Mouse (Mus musculus) telencephalon, adult 2 months (tissue): ENCODE results near the gene Tsc22d1.
A peak's percentile ranks its signal among the peaks of the same experiment; 100 is the strongest.

Experiments used
- DNase-seq: peaks from one replicate; pipeline ENCODE4 v3.0.0-alpha.2; 2011; ENCODE audit warnings: low read depth, low spot score

Tsc22d1 gene

GRCm38 (mm10) chr14:76487609-76488008, 72.8 kb downstream of the Tsc22d1 start:
- no peak for DNase-seq

GRCm38 (mm10) chr14:76488101-76489044, 73.6 kb downstream of the Tsc22d1 start:
- DNase-seq: no peak

- no peak for DNase-seq
Measured at GRCm38 (mm10) chr14:76489128-76489527, 74.4 kb downstream of the Tsc22d1 start.

DNA sequence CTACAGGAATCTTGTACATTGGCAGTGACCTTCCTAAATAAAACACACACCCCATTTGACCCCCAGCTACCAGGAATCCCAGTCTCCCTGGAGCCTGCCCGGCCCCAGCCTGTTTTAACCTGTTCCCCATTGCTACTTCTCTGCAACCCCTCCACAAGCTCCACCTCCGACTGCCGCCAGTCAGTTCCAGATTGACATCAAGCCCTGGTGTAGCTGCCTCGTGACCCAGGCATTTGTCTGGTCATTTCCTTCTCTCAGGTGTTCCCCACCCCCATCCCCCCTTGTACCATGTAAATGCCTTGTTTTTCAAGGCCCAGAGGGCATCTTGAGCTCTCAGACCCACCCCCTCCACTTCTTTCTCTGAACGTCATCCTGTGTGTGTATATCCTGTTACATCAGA, 80.3 kb downstream of the Tsc22d1 start:
- no peak for DNase-seq

- DNase-seq: no peak
Measured at GRCm38 (mm10) chr14:76497187-76497586, 82.4 kb downstream of the Tsc22d1 start.

GRCm38 (mm10) chr14:76498210-76498609, 83.4 kb downstream of the Tsc22d1 start:
- no peak for DNase-seq

DNA sequence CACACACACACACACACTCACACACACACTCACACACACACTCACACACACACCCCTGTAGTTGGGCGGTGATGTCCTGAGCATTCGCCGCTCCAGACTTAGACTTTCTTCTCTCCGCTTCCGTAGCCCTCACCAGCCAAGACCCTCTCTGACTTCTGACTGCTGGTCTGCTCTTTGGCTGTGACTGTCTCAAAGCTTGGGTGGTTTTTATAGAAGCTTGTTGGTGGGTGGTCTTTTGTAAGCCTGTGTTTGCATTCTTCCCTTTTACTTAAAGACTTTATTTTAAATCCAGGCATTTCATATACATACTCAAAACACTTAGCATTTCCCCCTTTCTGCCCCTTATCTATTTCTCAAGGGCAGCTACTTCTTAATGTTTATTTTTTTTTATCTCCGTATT, 84.7 kb downstream of the Tsc22d1 start:
- DNase-seq: no peak

- DNase-seq: no peak
Measured at GRCm38 (mm10) chr14:76500036-76500435, 85.3 kb downstream of the Tsc22d1 start.

DNA sequence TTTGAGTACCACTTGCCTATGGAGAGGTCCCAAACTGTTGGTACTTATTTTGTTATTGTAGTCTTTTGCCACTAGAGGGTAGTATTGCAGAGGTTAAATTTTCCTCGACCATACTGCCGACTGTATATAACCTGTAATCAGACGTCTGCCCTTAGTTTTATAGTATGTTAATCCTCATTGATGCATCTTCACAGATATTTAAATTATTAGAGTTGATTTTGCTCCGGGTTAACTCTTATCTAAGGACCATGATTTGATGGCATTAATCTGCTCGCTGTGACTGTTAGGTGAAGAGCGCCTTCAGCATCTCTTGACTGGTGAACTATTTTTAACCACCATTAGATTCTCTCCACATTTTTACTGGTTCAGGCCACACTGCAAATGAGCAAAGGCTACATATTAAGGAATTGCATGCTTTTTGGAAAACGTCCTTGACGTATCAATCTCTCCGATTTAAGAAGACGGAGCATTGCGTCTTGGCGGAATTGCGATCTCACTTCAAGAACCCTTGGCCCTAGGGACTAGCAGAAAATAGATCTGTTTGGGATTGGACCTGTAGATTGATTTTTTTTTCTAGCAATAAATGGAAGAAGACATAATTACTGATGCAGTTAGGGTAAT, 88.6 kb downstream of the Tsc22d1 start:
- DNase-seq: no peak

DNA sequence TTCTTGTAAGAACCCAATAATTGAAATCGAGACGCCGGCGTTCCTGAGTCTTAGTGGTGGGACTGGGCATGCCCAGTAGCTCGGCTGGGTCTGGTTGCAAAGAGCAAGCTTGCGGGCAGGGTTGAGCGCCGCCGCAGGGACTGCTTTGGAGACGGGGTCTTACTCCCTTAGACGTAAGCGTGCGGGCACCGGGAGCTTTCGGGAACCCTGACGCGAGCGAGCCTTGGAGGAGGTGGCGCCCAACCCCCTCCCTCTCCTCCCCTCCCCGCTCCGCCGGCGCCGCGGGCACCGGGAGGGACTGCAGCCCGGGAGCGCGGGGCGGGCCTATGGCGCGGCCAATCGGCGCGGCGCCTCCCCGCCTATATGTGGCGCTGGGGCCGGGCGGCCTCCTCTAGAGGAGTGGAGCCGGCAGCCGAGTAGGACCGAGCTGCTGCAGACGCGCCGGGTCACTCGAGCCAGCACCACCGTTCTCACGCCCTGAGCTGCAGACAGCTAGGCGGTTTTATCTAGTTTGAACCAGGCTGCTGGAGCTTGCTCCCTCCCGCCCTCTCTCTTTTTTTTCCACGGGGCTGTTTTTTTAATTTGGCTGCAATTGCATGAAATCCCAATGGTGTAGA, 89.5 kb downstream of the Tsc22d1 start:
- DNase-seq: peak; percentile 82

DNA sequence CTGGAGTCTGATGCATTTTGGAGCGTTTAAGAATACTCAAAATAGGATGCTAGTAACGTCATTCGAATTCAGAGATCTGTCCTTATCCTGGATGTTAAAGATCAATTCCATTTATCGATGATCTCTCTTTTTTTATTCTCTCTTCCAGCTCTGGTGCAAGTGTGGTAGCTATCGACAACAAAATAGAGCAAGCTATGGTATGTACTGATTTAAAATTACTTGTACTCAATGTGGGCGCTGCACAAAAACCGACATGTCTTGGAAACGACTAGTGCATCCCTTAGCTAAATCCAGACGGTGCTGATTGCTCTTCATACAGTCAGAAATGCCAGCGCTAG, 90.3 kb downstream of the Tsc22d1 start:
- DNase-seq: no peak

DNA sequence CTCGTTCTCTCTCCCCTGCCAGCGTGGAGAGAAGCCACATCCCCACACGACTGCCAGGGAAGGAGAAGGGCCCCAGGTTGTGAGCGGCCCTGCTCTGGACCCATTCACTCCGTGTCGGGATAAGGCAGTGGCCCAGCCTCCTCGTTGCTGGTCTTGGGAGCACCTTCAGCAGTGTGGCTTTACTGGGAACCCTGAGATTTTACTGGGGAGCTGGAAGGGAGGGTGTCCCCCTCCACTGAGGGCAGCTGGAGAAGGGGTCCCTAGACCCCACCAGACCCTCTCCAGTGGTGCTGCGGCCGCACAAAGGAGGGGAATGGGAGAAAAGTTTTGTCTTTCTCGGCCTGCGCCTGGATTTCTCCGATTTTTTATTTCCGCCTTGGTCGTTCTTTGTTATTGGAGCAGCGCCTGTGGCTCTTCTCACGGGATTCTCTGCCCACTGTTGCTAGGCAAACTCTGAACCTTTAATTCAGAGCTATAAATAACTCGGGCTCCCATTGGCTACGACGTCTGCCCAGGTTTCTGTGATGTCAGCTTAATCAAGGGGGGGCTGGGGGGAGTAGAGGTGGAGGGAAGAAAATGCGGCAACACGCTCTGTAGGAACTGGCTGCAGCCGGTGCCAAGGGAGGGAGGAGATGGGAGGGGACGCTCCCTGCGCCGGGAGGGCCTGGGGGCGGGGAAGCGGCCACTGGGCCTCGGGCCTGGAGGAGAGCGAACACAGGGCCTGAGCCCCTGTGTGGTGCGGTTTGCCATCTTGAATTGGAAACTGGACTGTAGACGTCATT, 90.9 kb downstream of the Tsc22d1 start:
- peak; percentile 95 for DNase-seq

- no peak for DNase-seq
Measured at GRCm38 (mm10) chr14:76506425-76507205, 91.9 kb downstream of the Tsc22d1 start.

GRCm38 (mm10) chr14:76507357-76507756, 92.6 kb downstream of the Tsc22d1 start:
- no peak for DNase-seq

DNA sequence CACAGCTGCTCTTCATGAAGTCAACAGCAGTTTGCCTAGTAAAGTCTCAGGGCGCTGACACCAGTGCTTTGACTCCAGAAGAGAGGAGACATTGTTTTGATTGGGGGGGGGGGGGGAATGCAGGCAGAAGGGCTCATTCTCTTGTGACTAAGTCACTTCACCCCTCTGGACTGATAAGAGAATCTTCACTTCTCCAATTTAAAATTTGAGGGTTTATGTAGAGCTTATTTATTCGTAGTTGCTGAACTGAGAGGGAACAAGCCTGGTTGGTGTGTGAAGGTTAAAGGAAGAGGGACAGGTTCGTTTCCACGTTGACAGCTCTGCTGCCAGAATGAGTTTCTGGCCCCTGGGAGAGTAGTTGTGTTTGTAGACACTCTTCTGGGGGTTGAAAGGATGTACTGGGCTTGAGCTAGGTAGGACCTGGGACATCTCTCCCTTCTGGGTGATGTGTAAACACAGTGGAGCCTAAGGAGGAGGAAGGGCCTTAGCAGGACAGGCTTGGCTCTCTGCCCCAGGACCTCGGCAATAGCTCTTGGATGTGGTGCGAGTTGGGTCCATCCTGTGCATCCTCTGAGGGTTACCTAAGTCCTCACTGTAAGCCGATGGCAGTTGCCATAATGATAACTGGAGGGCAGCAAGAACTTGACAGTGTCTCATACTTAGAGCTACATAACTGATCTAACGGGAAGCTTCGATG, 93.2 kb downstream of the Tsc22d1 start:
- no peak for DNase-seq

DNA sequence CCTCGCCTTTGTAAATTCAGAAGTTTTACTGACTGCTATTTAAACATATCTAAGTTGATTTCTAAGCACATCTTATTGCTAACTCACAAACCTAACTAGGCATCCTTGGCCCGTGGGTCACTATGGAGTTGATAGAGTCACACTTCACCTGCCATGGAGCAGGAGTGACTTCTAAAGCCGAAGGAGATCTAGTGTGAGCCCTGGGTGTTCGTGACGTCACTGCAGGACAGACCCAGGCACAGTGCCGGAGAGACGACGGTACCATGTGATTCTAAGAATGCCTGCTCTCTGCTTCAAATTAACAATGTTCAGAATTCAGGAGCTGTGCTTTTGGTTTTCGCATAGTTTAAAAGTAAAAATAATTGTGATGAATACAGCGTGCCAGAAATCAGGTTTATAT, 93.9 kb downstream of the Tsc22d1 start:
- no peak for DNase-seq

- DNase-seq: no peak
Measured at GRCm38 (mm10) chr14:76511971-76512370, 97.2 kb downstream of the Tsc22d1 start.

- no peak for DNase-seq
Measured at GRCm38 (mm10) chr14:76513395-76514049, 98.8 kb downstream of the Tsc22d1 start.

GRCm38 (mm10) chr14:76514050-76514585, 99.4 kb downstream of the Tsc22d1 start:
- no peak for DNase-seq

- no peak for DNase-seq
Measured at GRCm38 (mm10) chr14:76515620-76516019, 100.9 kb downstream of the Tsc22d1 start.
